Mouse (Mus musculus) thymus, adult 2 months (tissue): Measurements from ENCODE around the gene Adcy9.

Experiments
- CTCF ChIP-seq: fragments of 200-500 bp; IDR thresholded peaks from 2 replicates; pipeline ENCODE4 v1.5.1; 2012; ENCODE audit warnings: mild to moderate bottlenecking, control low read depth, low read length, moderate library complexity, borderline replicate concordance; ENCODE audit not compliant: control insufficient read depth, poor library complexity, insufficient read depth; ENCODE audit errors: extremely low read depth
- POLR2A ChIP-seq: fragments of 200-500 bp; IDR thresholded peaks from 2 replicates; pipeline ENCODE4 v1.6.1; 2012; ENCODE audit warnings: mild to moderate bottlenecking, low read length, control low read depth, moderate library complexity; ENCODE audit not compliant: control insufficient read depth, poor library complexity, insufficient read depth; ENCODE audit errors: extremely low read depth

DNA sequence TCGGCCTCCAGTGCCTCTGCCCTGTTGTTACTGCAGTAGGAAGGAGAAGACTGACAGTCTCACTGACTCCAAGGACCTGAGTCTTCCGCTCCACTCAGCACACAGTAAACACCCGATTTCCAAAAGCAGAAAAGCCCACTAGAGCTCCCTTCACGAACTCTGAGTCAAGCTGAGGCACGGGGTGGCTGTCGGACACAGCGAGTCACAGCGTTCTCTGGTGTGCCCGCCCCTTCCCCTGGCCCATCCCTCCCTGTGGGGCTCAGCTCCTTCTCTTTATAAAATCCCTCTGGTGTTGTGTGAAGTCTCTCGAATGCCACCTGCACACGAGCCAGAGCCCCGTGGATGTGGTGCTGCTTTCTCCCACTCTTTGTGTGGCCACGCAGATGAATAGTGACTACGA lies 7.0 kb downstream of the Adcy9 start:
- TF ChIP-seq CTCF (no peak), POLR2A (no peak)
